Mouse (Mus musculus) cortical plate, adult 2 months (tissue): ENCODE data around the gene Tanc2.

Source experiments
- CTCF ChIP-seq: fragments of 200-500 bp; IDR thresholded peaks from 2 replicates; pipeline ENCODE4 v1.5.1; 2011; ENCODE audit warnings: mild to moderate bottlenecking, control low read depth, low read length; ENCODE audit not compliant: insufficient read depth; ENCODE audit errors: extremely low read depth
- POLR2A ChIP-seq: fragments of 200-500 bp; IDR thresholded peaks from 2 replicates; pipeline ENCODE4 v1.6.1; 2011; ENCODE audit warnings: mild to moderate bottlenecking, low read length, control low read depth; ENCODE audit not compliant: insufficient read depth; ENCODE audit errors: extremely low read depth

DNA sequence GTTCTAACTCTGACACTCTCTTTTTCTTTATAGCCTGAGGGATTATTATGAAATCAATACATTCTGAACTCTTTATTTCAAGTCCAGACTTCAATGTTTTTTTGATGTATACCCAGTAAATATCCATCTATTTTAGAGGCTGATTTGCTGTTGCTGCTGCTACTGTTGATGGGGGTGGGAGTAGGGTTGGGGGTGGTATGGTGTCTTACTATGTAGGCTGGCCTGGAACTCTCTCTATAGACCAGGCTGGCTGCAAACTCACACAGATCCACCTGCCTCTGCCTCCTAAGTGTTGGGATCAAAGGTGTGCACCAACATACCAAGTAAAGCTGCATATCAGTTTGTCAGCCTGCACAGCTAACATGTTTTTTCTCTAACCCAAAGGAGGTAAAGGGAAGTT is 321.4 kb downstream of the Tanc2 start:
- TF ChIP-seq POLR2A = no peak
- no peak for TF ChIP-seq CTCF
